Mouse (Mus musculus) stomach, embryonic 16.5 days (tissue): ENCODE data around the gene Scamp3. TPM values are rescaled to one million over a fixed set of nuclear protein-coding genes. Genes with fewer than 3 reads are reported as not detected.

Experiments
- ATAC-seq: fragments of 200-750 bp; cut with Nextera tagmentation; 2 replicates; pipeline ENCODE4 v1.8.0; 2017; ENCODE audit warnings: moderate number of reproducible peaks, moderate TSS enrichment; ENCODE audit not compliant: insufficient read depth, low FRiP score
- H3K27ac ChIP-seq: fragments of 300-500 bp; sonication (generic); 2 replicates; pipeline ENCODE4 v1.5.1; 2014; ENCODE audit warnings: low read length
- H3K27me3 ChIP-seq: fragments of 300-500 bp; sonication (generic); 2 replicates; pipeline ENCODE4 v1.6.1; 2014; ENCODE audit warnings: low read length, control low read depth, mixed read lengths; ENCODE audit not compliant: control insufficient read depth, insufficient read depth
- H3K36me3 ChIP-seq: fragments of 300-500 bp; sonication (generic); 2 replicates; pipeline ENCODE4 v1.6.1; 2014; ENCODE audit warnings: low read length; ENCODE audit not compliant: control insufficient read depth, insufficient read depth
- H3K4me1 ChIP-seq: fragments of 300-500 bp; sonication (generic); 2 replicates; pipeline ENCODE4 v1.6.1; 2014; ENCODE audit warnings: low read length, control low read depth, mixed read lengths; ENCODE audit not compliant: control insufficient read depth, insufficient read depth
- H3K4me2 ChIP-seq: fragments of 300-500 bp; sonication (generic); 2 replicates; pipeline ENCODE4 v1.6.1; 2014; ENCODE audit warnings: low read depth, low read length, mixed read lengths
- H3K4me3 ChIP-seq: fragments of 300-500 bp; sonication (generic); replicated peaks from 2 replicates; pipeline ENCODE4 v1.5.1; 2014; ENCODE audit warnings: mild to moderate bottlenecking, low read length
- H3K9ac ChIP-seq: fragments of 300-500 bp; sonication (generic); 2 replicates; pipeline ENCODE4 v1.6.1; 2014; ENCODE audit warnings: low read length
- H3K9me3 ChIP-seq: fragments of 300-500 bp; sonication (generic); replicated peaks from 2 replicates; pipeline ENCODE4 v1.6.1; 2016; ENCODE audit warnings: low read length, control low read depth; ENCODE audit not compliant: control insufficient read depth
- WGBS: fragments of 180-500 bp; shearing (Covaris S2); extraction: QIAGEN DNeasy Blood & Tissue Kit; methylation state at CpG from one replicate; pipeline ENCODE4 v1.1.7; 2014; 5-methylcytosine and 5-hydroxymethylcytosine counted together
- polyA plus RNA-seq: library from polyadenylated mRNA; unstranded; fragments of >200 nt; fragmentation: Nextera tagmentation; extraction: Ambion mirVana; gene quantifications from 2 replicates; pipeline ENCODE4 v1.2.1, GENCODE M21; 2015

Gene Scamp3
- polyA plus RNA-seq, 1 experiment from 2014 or later = 104 TPM

DNA sequence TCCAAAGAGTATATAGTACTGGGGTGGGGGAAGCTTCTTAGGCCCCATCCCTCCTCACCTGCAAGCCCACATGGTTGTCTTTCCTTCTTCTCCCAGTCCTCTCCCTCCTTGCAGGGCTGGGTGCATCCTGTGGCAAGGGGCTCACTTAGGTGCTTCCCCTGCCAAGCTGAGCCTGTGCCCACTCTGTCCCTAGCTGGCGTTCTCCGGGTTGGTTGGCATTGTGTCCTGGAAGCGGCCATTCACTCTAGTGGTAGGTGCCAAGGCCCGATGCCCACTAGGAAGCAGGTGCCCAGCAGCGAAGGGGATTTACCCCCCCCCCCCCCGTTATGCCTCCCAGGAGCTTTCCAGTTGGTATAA lies 6.7 kb downstream of the Scamp3 start:
- Histone ChIP-seq H3K4me2 (peak overlapping the region; percentile 97), H3K4me3 (peak overlapping the region; percentile 66), H3K36me3 (peaks cover 6% of the 10 kb centered on the region; the same call in 1 of the 2 replicates), H3K9me3 (no peaks in the 10 kb centered on the region), H3K9ac (peak overlapping the region; percentile 88), H3K27ac (no peak overlapping the region), H3K27me3 (no peaks in the 10 kb centered on the region), H3K4me1 (peaks cover 18% of the 10 kb centered on the region)
- ATAC-seq = no peak
- 79% methylated on average over 6 of the region's 6 CpGs for WGBS

GRCm38 (mm10) chr3:89187197-89187596 lies 9.9 kb downstream of the Scamp3 start:
- H3K27ac ChIP-seq = no peak overlapping the region
- no peak for ATAC-seq
- H3K9me3 ChIP-seq = no peaks in the 10 kb centered on the region
- H3K9ac ChIP-seq = 0 out of 2 replicates have a peak overlapping the region, but pooled peaks have one; percentile 25
- no peak overlapping the region for H3K4me2 ChIP-seq
- H3K27me3 ChIP-seq = no peaks in the 10 kb centered on the region
- no peaks in the 10 kb centered on the region for H3K36me3 ChIP-seq
- no peak overlapping the region for H3K4me3 ChIP-seq
- WGBS = 54% methylated on average over 23 of the region's 23 CpGs
- H3K4me1 ChIP-seq = peaks cover 15% of the 10 kb centered on the region

- no peaks in the 10 kb centered on the region for H3K36me3 ChIP-seq
- H3K9me3 ChIP-seq = no peaks in the 10 kb centered on the region
- no peak overlapping the region for H3K4me2 ChIP-seq
- no peak overlapping the region for H3K4me3 ChIP-seq
- 81% methylated on average over 18 of the region's 18 CpGs for WGBS
- H3K27me3 ChIP-seq = no peaks in the 10 kb centered on the region
- ATAC-seq = no peak
- no peak overlapping the region for H3K27ac ChIP-seq
- H3K4me1 ChIP-seq = peaks cover 11% of the 10 kb centered on the region
- 0 out of 2 replicates have a peak overlapping the region, but pooled peaks have one; percentile 25 for H3K9ac ChIP-seq
Measured at GRCm38 (mm10) chr3:89187690-89188477, 10.6 kb downstream of the Scamp3 start.

DNA sequence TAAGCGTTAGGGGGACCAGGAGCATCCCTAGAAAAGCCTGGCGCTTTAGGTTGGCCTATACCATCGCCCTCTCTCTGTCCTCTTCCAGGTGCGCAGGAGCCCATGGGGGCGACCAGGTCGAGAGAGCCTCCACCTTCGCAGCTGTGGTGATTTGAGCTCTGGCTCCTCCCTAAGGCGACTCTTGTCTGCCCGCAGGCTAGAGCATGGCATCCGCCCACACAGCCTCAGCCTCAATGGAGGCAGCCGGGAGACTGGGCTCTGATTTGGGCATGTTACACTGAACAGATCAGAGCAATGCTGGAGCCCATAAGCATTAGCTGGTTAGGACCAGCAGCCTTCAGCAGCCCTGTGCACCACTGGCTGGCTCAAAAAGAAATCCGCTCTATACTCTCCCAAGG lies 11.2 kb downstream of the Scamp3 start:
- no peaks in the 10 kb centered on the region for H3K27me3 ChIP-seq
- H3K4me2 ChIP-seq = no peak overlapping the region
- H3K9me3 ChIP-seq = no peaks in the 10 kb centered on the region
- WGBS = 70% methylated on average over 12 of the region's 12 CpGs
- no peaks in the 10 kb centered on the region for H3K36me3 ChIP-seq
- ATAC-seq = no peak
- H3K27ac ChIP-seq = no peak overlapping the region
- H3K4me1 ChIP-seq = peaks cover 11% of the 10 kb centered on the region
- no peak overlapping the region for H3K4me3 ChIP-seq
- no peak overlapping the region for H3K9ac ChIP-seq

- 81% methylated on average over 8 of the region's 8 CpGs for WGBS
Measured at GRCm38 (mm10) chr3:89190436-89190835, 13.2 kb downstream of the Scamp3 start.

GRCm38 (mm10) chr3:89193351-89193750 lies 16.1 kb downstream of the Scamp3 start:
- Histone ChIP-seq H3K27me3 (no peaks in the 10 kb centered on the region), H3K36me3 (no peaks in the 10 kb centered on the region), H3K4me3 (no peak overlapping the region), H3K27ac (no peak overlapping the region), H3K4me1 (peaks cover 8% of the 10 kb centered on the region), H3K9me3 (no peaks in the 10 kb centered on the region), H3K9ac (no peak overlapping the region), H3K4me2 (no peak overlapping the region)
- 61% methylated on average over 1 of the region's 1 CpGs for WGBS
- ATAC-seq = no peak

More at GRCm38 (mm10) chr3:89190436-89190835, 13.2 kb downstream of the Scamp3 start:
- Histone ChIP-seq H3K27me3 (no peaks in the 10 kb centered on the region), H3K9ac (no peak overlapping the region), H3K36me3 (no peaks in the 10 kb centered on the region), H3K4me2 (no peak overlapping the region), H3K4me1 (no peaks in the 10 kb centered on the region), H3K4me3 (no peak overlapping the region), H3K27ac (no peak overlapping the region), H3K9me3 (no peaks in the 10 kb centered on the region)
- ATAC-seq = no peak

GRCm38 (mm10) chr3:89193853-89194252 lies 16.6 kb downstream of the Scamp3 start:
- WGBS = 95% methylated on average over 2 of the region's 2 CpGs
- no peak overlapping the region for H3K4me3 ChIP-seq
- no peak overlapping the region for H3K9ac ChIP-seq
- no peaks in the 10 kb centered on the region for H3K9me3 ChIP-seq
- ATAC-seq = no peak
- no peak overlapping the region for H3K4me2 ChIP-seq
- H3K4me1 ChIP-seq = peaks cover 8% of the 10 kb centered on the region
- H3K27me3 ChIP-seq = no peaks in the 10 kb centered on the region
- no peak overlapping the region for H3K27ac ChIP-seq
- H3K36me3 ChIP-seq = no peaks in the 10 kb centered on the region

DNA sequence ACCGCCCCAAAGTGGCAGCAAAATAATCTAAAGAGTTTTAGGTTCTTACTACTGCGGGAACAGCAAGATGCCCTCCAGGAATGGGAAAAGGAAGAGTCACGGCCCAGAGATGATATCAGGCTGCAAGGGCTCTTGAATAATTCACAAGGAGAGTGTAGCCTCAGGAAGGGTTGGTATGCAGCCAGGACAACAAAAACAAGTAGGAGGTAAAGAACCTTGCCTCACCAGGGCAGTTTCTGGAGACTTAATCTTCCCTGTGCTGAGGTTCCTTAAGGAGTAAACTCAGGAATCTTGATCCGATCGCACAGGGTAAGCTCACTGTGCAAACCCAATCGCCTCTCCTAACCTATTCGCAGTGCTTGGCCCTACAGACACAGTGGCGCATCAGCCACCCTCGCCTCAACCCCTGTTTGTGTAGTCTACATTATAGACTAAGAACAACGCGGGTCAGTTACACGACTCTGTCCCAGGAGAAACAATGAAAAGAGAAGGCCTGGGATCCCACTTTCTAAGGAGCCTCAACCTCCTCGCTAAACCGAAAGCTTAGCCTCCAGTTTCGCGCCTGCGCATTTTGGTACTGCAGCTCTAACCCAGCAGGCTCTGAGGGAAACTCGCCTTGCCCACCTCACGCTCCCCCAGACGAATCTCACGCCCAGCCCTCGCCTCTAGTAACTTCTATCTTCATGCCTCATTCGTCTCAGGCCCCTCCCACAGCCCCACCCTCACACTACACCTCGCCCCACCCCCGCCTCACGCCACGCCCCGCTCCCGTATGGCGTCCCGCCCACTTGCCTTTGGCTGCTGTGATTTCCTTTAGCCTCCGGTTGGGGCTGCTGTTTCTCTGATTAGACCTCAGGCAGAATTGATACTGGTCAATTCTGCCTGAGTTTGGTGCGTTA lies 19.0 kb downstream of the Scamp3 start:
- ATAC-seq = peak; percentile 99
- H3K27me3 ChIP-seq = no peaks in the 10 kb centered on the region
- peak overlapping the region; percentile 78 for H3K9ac ChIP-seq
- WGBS = 7% methylated on average over 33 of the region's 33 CpGs
- H3K4me3 ChIP-seq = peak overlapping the region; percentile 49
- H3K4me2 ChIP-seq = peak overlapping the region; percentile 66
- peaks cover 8% of the 10 kb centered on the region for H3K4me1 ChIP-seq
- no peaks in the 10 kb centered on the region for H3K9me3 ChIP-seq
- peak overlapping the region; percentile 77 for H3K27ac ChIP-seq
- no peaks in the 10 kb centered on the region for H3K36me3 ChIP-seq

GRCm38 (mm10) chr3:89199839-89200238 lies 22.6 kb downstream of the Scamp3 start:
- no peak overlapping the region for H3K9ac ChIP-seq
- ATAC-seq = no peak
- 76% methylated on average over 3 of the region's 3 CpGs for WGBS
- H3K27me3 ChIP-seq = no peaks in the 10 kb centered on the region
- H3K36me3 ChIP-seq = no peaks in the 10 kb centered on the region
- H3K9me3 ChIP-seq = no peaks in the 10 kb centered on the region
- no peak overlapping the region for H3K4me3 ChIP-seq
- H3K27ac ChIP-seq = no peak overlapping the region
- H3K4me2 ChIP-seq = no peak overlapping the region
- H3K4me1 ChIP-seq = peaks cover 12% of the 10 kb centered on the region
